Mouse (Mus musculus) MEL (cell line): ENCODE data around the gene March10.

Source experiments
- CHD2 ChIP-seq: IDR thresholded peaks from 2 replicates; pipeline ENCODE4 v1.6.1; 2011; ENCODE audit warnings: low read length, improper control_type of control experiment
- GATA1 ChIP-seq: IDR thresholded peaks from 2 replicates; pipeline ENCODE4 v1.6.1; 2011; ENCODE audit warnings: low read depth, low read length, improper control_type of control experiment
- JUND ChIP-seq: IDR thresholded peaks from 2 replicates; pipeline ENCODE4 v1.6.1; 2011; ENCODE audit warnings: low read depth, mild to moderate bottlenecking, improper control_type of control experiment, low read length

DNA sequence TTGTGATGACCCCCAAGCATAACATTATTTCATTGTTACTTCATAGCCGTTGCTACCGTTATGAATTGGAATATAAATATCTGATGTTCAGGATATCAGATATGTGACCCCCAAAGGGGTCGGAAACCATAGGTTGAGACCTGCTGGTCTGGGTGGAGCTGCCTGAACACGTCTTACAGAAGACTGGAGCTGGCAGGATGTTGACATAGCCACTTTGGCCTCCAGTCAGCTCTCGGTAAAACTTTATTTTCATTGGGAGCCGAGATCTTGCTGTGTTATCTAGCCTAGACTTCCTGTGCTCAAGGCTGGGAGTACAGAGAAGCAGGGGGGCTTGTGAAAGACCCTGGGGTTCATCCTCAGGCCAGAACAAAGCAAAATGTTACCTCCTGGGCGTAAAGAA, 100.2 kb downstream of the March10 start:
- TF ChIP-seq JUND = no peak
- TF ChIP-seq GATA1 = no peak
- TF ChIP-seq CHD2 = no peak
